Mouse (Mus musculus) cerebellum, adult 11 months (tissue): ENCODE data around the gene Shisa2.
A peak's percentile ranks its signal among the peaks of the same experiment; 100 is the strongest.
"Not testable (repeated sequence)": the region's sequence is repeated elsewhere in the genome, so short reads cannot be mapped to it uniquely, and the experiment has no call there.

Source experiments
- DNase-seq: peaks from one replicate; pipeline ENCODE4 v3.0.0; 2022

Gene Shisa2

GRCm38 (mm10) chr14:59625158-59625805 is at the start of gene Shisa2:
Gene Shisa2 (plus strand): TSS chr14:59625308.
- DNase-seq, result no peak

- DNase-seq, result no peak
These were observed 48.7 kb upstream of the Shisa2 start for GRCm38 (mm10) chr14:59576385-59576784.

GRCm38 (mm10) chr14:59590614-59591013 is 34.5 kb upstream of the Shisa2 start:
- DNase-seq, result no peak

GRCm38 (mm10) chr14:59591901-59592300 is 33.2 kb upstream of the Shisa2 start:
- no peak for DNase-seq

GRCm38 (mm10) chr14:59592593-59592992 is 32.5 kb upstream of the Shisa2 start:
- DNase-seq, result no peak

- no peak for DNase-seq
These were observed 30.1 kb upstream of the Shisa2 start for GRCm38 (mm10) chr14:59594988-59595387.

- DNase-seq, result peak; percentile 94
These were observed 27.5 kb upstream of the Shisa2 start, which contains the start of gene Cdadc1 for GRCm38 (mm10) chr14:59597398-59598259. Gene Cdadc1 (minus strand): TSS chr14:59597959.

- no peak for DNase-seq
These were observed 26.9 kb upstream of the Shisa2 start for GRCm38 (mm10) chr14:59598260-59598627.

GRCm38 (mm10) chr14:59604002-59604645 is 21.0 kb upstream of the Shisa2 start:
- DNase-seq, result no peak

- DNase-seq, result peak; percentile 42
These were observed 19.3 kb upstream of the Shisa2 start for GRCm38 (mm10) chr14:59605671-59606353.

GRCm38 (mm10) chr14:59607021-59607420 is 18.1 kb upstream of the Shisa2 start:
- DNase-seq, result no peak

GRCm38 (mm10) chr14:59612920-59613625 is 12.0 kb upstream of the Shisa2 start:
- DNase-seq, result peak; percentile 22

GRCm38 (mm10) chr14:59614149-59614548 is 11.0 kb upstream of the Shisa2 start:
- DNase-seq, result not testable (repeated sequence)

GRCm38 (mm10) chr14:59616802-59617201 is 8.3 kb upstream of the Shisa2 start:
- no peak for DNase-seq

- DNase-seq, result no peak
These were observed 702 bp upstream of the Shisa2 start for GRCm38 (mm10) chr14:59624326-59624885.

- no peak for DNase-seq
These were observed 777 bp downstream of the Shisa2 start for GRCm38 (mm10) chr14:59625806-59626364.

GRCm38 (mm10) chr14:59626711-59627110 is 1.6 kb downstream of the Shisa2 start:
- no peak for DNase-seq

GRCm38 (mm10) chr14:59627142-59627680 is 2.1 kb downstream of the Shisa2 start:
- no peak for DNase-seq

GRCm38 (mm10) chr14:59627823-59628222 is 2.7 kb downstream of the Shisa2 start:
- DNase-seq, result no peak

GRCm38 (mm10) chr14:59629308-59629707 is 4.2 kb downstream of the Shisa2 start:
- DNase-seq, result no peak

- DNase-seq, result no peak
These were observed 5.0 kb downstream of the Shisa2 start for GRCm38 (mm10) chr14:59630096-59630495.
